Mouse (Mus musculus) neural tube, embryonic 15.5 days (tissue): Measurements from ENCODE around the gene Defa30. TPM values are rescaled to one million over a fixed set of nuclear protein-coding genes. Genes with fewer than 3 reads are reported as not detected.
"Not testable (repeated sequence)": the region's sequence is repeated elsewhere in the genome, so short reads cannot be mapped to it uniquely, and the experiment has no call there.

ENCODE experiments used
- ATAC-seq: fragments of 200-750 bp; cut with Nextera tagmentation; 2 replicates; pipeline ENCODE4 v1.8.0; 2017; ENCODE audit warnings: mild to moderate bottlenecking, moderate TSS enrichment, moderate library complexity; ENCODE audit not compliant: low FRiP score
- H3K27ac ChIP-seq: fragments of 300-500 bp; sonication (generic); replicated peaks from 2 replicates; pipeline ENCODE4 v1.5.1; 2015; ENCODE audit warnings: mild to moderate bottlenecking, inconsistent platforms
- H3K27me3 ChIP-seq: fragments of 300-500 bp; sonication (generic); replicated peaks from 2 replicates; pipeline ENCODE4 v1.6.1; 2015; ENCODE audit warnings: inconsistent platforms
- H3K36me3 ChIP-seq: fragments of 300-500 bp; sonication (generic); 2 replicates; pipeline ENCODE4 v1.6.1; 2015; ENCODE audit warnings: inconsistent platforms
- H3K4me1 ChIP-seq: fragments of 300-500 bp; sonication (generic); 2 replicates; pipeline ENCODE4 v1.6.1; 2015; ENCODE audit warnings: inconsistent platforms
- H3K4me2 ChIP-seq: fragments of 300-500 bp; sonication (generic); 2 replicates; pipeline ENCODE4 v1.6.1; 2015; ENCODE audit warnings: inconsistent platforms, mild to moderate bottlenecking, moderate library complexity
- H3K4me3 ChIP-seq: fragments of 300-500 bp; sonication (generic); replicated peaks from 2 replicates; pipeline ENCODE4 v1.5.1; 2015; ENCODE audit warnings: mild to moderate bottlenecking, inconsistent platforms
- H3K9ac ChIP-seq: fragments of 300-500 bp; sonication (generic); replicated peaks from 2 replicates; pipeline ENCODE4 v1.6.1; 2015; ENCODE audit warnings: mild to moderate bottlenecking, inconsistent platforms
- H3K9me3 ChIP-seq: fragments of 300-500 bp; sonication (generic); replicated peaks from 2 replicates; pipeline ENCODE4 v1.6.1; 2016; ENCODE audit warnings: inconsistent platforms
- WGBS: fragments of 180-500 bp; shearing (Covaris S2); methylation state at CpG from one replicate; pipeline ENCODE4 v1.1.7; 2015; ENCODE audit warnings: mixed read lengths; 5-methylcytosine and 5-hydroxymethylcytosine counted together
- polyA plus RNA-seq: library from polyadenylated mRNA; unstranded; fragments of >200 nt; fragmentation: Nextera tagmentation; extraction: Ambion mirVana; gene quantifications from 2 replicates; pipeline ENCODE4 v1.2.1, GENCODE M21; 2015

Gene Defa30
- not detected in 2 replicates for polyA plus RNA-seq

GRCm38 (mm10) chr8:21134342-21134741 lies at the start of gene Defa30:
Defa30 (plus strand) TSS chr8:21134642.
- H3K4me2 ChIP-seq, H3K4me3 ChIP-seq, H3K9me3 ChIP-seq, H3K4me1 ChIP-seq, H3K36me3 ChIP-seq, ATAC-seq, H3K27ac ChIP-seq, H3K9ac ChIP-seq, H3K27me3 ChIP-seq: not testable (repeated sequence)
- WGBS: 55% methylated on average over 3 of the region's 3 CpGs

- no peak overlapping the region for H3K4me2 ChIP-seq
- H3K27ac ChIP-seq: no peak overlapping the region
- H3K36me3 ChIP-seq: no peaks in the 10 kb centered on the region
- H3K9ac ChIP-seq: no peak overlapping the region
- H3K4me1 ChIP-seq: no peaks in the 10 kb centered on the region
- 0 out of 2 replicates have a peak, but pooled peaks cover 3% of the 10 kb centered on the region for H3K9me3 ChIP-seq
- H3K4me3 ChIP-seq: no peak overlapping the region
- no peak for ATAC-seq
- 45% methylated on average over 4 of the region's 4 CpGs for WGBS
- no peaks in the 10 kb centered on the region for H3K27me3 ChIP-seq
Observed at GRCm38 (mm10) chr8:21093106-21093505, 41.3 kb upstream of the Defa30 start.

- H3K4me1 ChIP-seq, H3K27me3 ChIP-seq, H3K4me3 ChIP-seq, H3K27ac ChIP-seq, H3K9ac ChIP-seq, H3K9me3 ChIP-seq, H3K4me2 ChIP-seq, H3K36me3 ChIP-seq, ATAC-seq: not testable (repeated sequence)
- WGBS: no CpG with 5 or more reads among the region's 2 CpGs
Observed at GRCm38 (mm10) chr8:21095950-21096349, 38.5 kb upstream of the Defa30 start, which contains the start of gene Gm14851. Gm14851 (minus strand) TSS chr8:21096050.

- no CpG with 5 or more reads among the region's 1 CpGs for WGBS
Observed at GRCm38 (mm10) chr8:21161977-21162376, 27.5 kb downstream of the Defa30 start, which contains the start of gene Defa22. Defa22 (plus strand) TSS chr8:21162277.

More at GRCm38 (mm10) chr8:21161977-21162376, 27.5 kb downstream of the Defa30 start, which contains the start of gene Defa22:
- not testable (repeated sequence) for H3K9ac ChIP-seq, H3K4me1 ChIP-seq, ATAC-seq, H3K4me2 ChIP-seq, H3K27ac ChIP-seq, H3K27me3 ChIP-seq, H3K36me3 ChIP-seq, H3K4me3 ChIP-seq, H3K9me3 ChIP-seq

Other genes starting within 250 kb of the Defa30 start
- gene Defb33, start 242.0 kb upstream of the Defa30 start, polyA plus RNA-seq: not detected in 2 replicates
- gene Gm15056, start 232.0 kb upstream of the Defa30 start, polyA plus RNA-seq: not detected in 2 replicates
- gene Gm6040, start 212.6 kb upstream of the Defa30 start, polyA plus RNA-seq: not detected in 2 replicates
- not detected in 2 replicates for gene AY761185, start 189.9 kb upstream of the Defa30 start, polyA plus RNA-seq
- gene Defa21, start 109.1 kb upstream of the Defa30 start, polyA plus RNA-seq: not detected in 2 replicates
- gene Defa23, start 79.6 kb upstream of the Defa30 start, polyA plus RNA-seq: not detected in 2 replicates
- not detected in 2 replicates for gene Defa35, start 69.6 kb upstream of the Defa30 start, polyA plus RNA-seq
- gene Defa25, start 50.2 kb upstream of the Defa30 start, polyA plus RNA-seq: not detected in 2 replicates
- gene Gm14851, start 38.6 kb upstream of the Defa30 start, polyA plus RNA-seq: not detected in 2 replicates
- gene Defa22, start 27.6 kb downstream of the Defa30 start, polyA plus RNA-seq: not detected in 2 replicates
- gene Defa31, start 57.0 kb downstream of the Defa30 start, polyA plus RNA-seq: not detected in 2 replicates
- not detected in 2 replicates for gene Gm15293, start 66.9 kb downstream of the Defa30 start, polyA plus RNA-seq
- gene Gm15292, start 115.1 kb downstream of the Defa30 start, polyA plus RNA-seq: not detected in 2 replicates
- not detected in 2 replicates for gene Defa27, start 180.9 kb downstream of the Defa30 start, polyA plus RNA-seq
- not detected in 2 replicates for gene Defa29, start 192.4 kb downstream of the Defa30 start, polyA plus RNA-seq
- not detected in 2 replicates for gene Defa2, start 243.9 kb downstream of the Defa30 start, polyA plus RNA-seq